Mouse (Mus musculus) urinary bladder, postnatal 14 days (tissue): ENCODE measurements around the gene Olfr1256.

ENCODE experiments used
- DNase-seq: peaks from one replicate; pipeline ENCODE4 v3.0.0; 2021; ENCODE audit warnings: low spot score

Gene Olfr1256

GRCm38 (mm10) chr2:89841455-89841854 is at the start of gene Olfr1256:
Gene Olfr1256 (minus strand): TSS chr2:89841555.
- no peak for DNase-seq

- no peak for DNase-seq
These were observed 36.8 kb upstream of the Olfr1256 start, which contains the start of gene Olfr1257 for GRCm38 (mm10) chr2:89878137-89878536. Gene Olfr1257 (plus strand): TSS chr2:89878437.

GRCm38 (mm10) chr2:89849230-89849629 is 7.9 kb upstream of the Olfr1256 start:
- no peak for DNase-seq

DNA sequence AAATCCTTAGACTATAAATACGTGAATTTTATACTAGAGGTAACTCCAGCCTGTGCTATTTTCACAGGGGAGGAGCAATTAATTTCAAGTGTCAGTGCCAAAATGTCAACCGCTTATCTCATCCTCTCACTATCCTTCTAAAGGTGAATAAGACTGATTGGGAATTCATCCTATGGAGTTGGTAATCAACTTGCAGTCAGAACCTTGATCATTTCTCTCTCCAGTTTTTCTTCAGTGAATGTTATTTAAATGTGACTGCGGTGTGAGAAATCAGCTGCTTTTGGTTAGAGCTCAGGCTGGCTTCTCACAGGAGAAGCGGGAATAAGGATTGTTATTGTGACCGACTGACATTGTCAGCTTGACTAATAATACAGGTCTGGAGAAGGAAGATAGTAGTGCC is 6.8 kb upstream of the Olfr1256 start, which contains the start of gene Olfr48:
Gene Olfr48, minus strand, starts transcription at position 101 of the 400 bp plus-strand sequence.
- no peak for DNase-seq

DNA sequence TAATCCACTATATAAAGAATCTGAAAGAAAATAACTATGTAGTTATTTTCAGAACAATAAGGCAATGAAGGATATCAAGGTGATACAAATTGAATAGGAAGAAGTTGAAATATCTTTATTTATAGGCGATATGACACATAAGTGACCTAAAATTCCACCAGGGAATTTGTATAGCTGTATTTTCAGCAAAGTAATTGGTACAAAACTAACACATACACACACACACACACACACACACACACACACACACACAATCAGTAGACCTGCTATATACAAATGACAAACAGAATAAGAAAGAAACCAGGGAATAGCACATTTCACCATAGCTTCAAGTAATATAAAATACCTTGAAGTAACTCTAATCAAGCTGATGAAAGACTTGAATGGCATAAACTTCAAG is 21.1 kb downstream of the Olfr1256 start:
- DNase-seq: no peak

DNA sequence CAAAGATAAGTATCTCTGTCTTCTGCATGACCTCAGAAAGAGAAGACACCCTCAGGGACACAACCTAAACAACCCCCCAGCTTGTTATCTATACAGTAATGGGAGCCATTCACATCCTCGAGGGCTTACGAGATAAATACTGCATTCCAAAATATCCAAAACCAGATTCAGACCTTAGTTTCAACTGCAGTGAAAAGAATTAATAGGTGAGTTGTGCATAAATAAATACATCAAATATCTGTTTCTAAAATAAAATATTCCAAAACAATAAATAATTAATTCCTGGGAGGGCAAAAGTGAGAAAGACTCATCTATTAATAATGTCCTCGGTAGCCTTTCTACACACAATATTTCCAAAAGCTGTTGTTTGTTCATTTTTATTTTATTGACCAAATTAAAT is 29.6 kb downstream of the Olfr1256 start, which contains the start of gene Olfr1255:
Gene Olfr1255, plus strand, starts transcription at position 301 of the 400 bp plus-strand sequence.
- DNase-seq: no peak

GRCm38 (mm10) chr2:89810751-89811150 is 30.6 kb downstream of the Olfr1256 start:
- no peak for DNase-seq

DNA sequence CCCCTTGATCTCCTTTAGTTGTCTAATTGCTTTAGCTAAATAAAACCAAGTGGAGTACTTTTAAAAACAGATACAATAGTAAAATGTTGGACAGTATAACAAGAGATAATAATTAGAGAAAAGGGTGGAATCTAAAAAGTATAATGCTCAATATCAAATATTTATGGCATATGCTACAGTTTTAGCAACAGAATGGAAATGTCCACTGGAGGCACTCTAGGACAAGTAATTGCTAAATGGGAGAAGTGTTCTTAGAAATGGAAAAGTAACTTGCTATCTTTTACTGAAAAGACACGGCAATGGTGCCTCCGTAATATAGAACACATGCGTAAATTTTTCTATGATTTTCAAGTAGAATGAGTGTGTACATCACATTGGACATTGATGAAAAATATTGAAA is 41.8 kb downstream of the Olfr1256 start:
- no peak for DNase-seq

- DNase-seq: no peak
These were observed 47.8 kb downstream of the Olfr1256 start, which contains the start of gene Olfr1254 for GRCm38 (mm10) chr2:89793519-89793918. Gene Olfr1254 (minus strand): TSS chr2:89793619.
